Mouse (Mus musculus) stomach, embryonic 15.5 days (tissue): ENCODE results near the gene Lmo4. TPM values are rescaled to one million over a fixed set of nuclear protein-coding genes. Genes with fewer than 3 reads are reported as not detected.

Source experiments
- ATAC-seq: fragments of 200-750 bp; cut with Nextera tagmentation; 2 replicates; pipeline ENCODE4 v1.8.0; 2017; ENCODE audit warnings: low read depth, moderate number of reproducible peaks, moderate TSS enrichment; ENCODE audit not compliant: insufficient read depth, low FRiP score
- H3K27ac ChIP-seq: fragments of 300-500 bp; sonication (generic); 2 replicates; pipeline ENCODE4 v1.5.1; 2015; ENCODE audit warnings: mild to moderate bottlenecking, inconsistent platforms
- H3K27me3 ChIP-seq: fragments of 300-500 bp; sonication (generic); replicated peaks from 2 replicates; pipeline ENCODE4 v1.6.1; 2015; ENCODE audit warnings: inconsistent platforms
- H3K36me3 ChIP-seq: fragments of 300-500 bp; sonication (generic); 2 replicates; pipeline ENCODE4 v1.6.1; 2015; ENCODE audit warnings: inconsistent platforms
- H3K4me1 ChIP-seq: fragments of 300-500 bp; sonication (generic); 2 replicates; pipeline ENCODE4 v1.6.1; 2015; ENCODE audit warnings: inconsistent platforms
- H3K4me2 ChIP-seq: fragments of 300-500 bp; sonication (generic); 2 replicates; pipeline ENCODE4 v1.6.1; 2015; ENCODE audit warnings: mild to moderate bottlenecking, inconsistent platforms
- H3K4me3 ChIP-seq: fragments of 300-500 bp; sonication (generic); replicated peaks from 2 replicates; pipeline ENCODE4 v1.5.1; 2015; ENCODE audit warnings: inconsistent platforms
- H3K9ac ChIP-seq: fragments of 300-500 bp; sonication (generic); 2 replicates; pipeline ENCODE4 v1.6.1; 2015; ENCODE audit warnings: inconsistent platforms
- H3K9me3 ChIP-seq: fragments of 300-500 bp; sonication (generic); 2 replicates; pipeline ENCODE4 v1.6.1; 2016; ENCODE audit warnings: inconsistent platforms
- WGBS: fragments of 180-500 bp; shearing (Covaris S2); methylation state at CpG from one replicate; pipeline ENCODE4 v1.1.7; 2015; 5-methylcytosine and 5-hydroxymethylcytosine counted together
- polyA plus RNA-seq: library from polyadenylated mRNA; unstranded; fragments of >200 nt; fragmentation: Nextera tagmentation; extraction: Ambion mirVana; gene quantifications from 2 replicates; pipeline ENCODE4 v1.2.1, GENCODE M21; 2015

The Lmo4 gene
- 68.3 and 69.3 TPM in 2 replicates for polyA plus RNA-seq

DNA sequence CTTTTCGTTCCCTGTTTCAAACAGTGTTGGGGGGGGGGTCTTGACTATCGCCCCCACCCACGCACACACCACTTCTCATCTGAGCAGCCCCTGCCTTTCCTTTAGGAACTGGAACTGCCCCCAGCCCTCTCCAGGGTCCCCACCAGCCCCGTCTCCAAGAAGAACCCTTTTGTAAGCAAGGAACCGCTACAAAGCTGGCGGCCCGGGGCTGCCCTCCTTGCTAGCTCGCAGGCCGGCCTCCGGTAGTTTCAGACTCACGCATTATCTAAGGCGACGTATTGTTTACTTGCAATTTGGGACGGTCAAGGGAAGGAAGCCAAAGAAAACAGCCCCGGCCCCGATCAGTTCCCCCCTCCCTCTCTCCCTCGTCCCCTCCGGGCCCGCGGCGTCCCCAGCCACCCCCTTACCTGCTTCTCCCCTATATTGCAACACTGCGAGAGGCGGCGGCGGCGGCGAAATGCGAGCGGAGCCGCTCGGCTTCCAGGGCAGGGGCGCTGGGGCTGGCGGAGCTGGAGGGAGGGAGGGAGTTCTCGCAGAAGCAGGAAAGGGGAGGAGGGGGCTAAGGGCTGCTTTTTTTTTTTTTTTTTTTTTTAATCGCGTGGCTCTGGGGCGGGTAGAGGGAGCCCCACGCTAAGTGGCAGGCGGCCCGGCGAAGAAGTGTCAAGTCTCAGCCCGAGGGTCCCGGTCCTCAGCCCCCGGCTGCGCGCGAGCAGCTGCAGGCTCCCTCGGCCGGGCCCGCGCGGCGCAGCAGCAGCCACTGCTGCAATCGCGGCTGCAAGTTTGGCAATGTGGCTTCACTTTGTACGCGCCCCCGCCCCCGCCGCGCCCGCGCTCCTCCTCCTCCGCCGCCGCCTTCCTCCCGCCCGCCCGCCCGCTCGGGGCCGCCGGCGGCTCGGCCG, at the start of gene Lmo4:
TSS of gene Lmo4 (minus strand) at position 808 of the 899 bp plus-strand sequence.
- Histone ChIP-seq H3K4me3 (peak within 1 kb of the TSS; percentile 73), H3K4me1 (peaks cover 4% of the 10 kb centered on the region), H3K4me2 (peak within 1 kb of the TSS; percentile 88), H3K36me3 (no peaks in the 10 kb centered on the region), H3K9ac (peak within 1 kb of the TSS; percentile 89), H3K9me3 (no peaks in the 10 kb centered on the region), H3K27me3 (no peaks in the 10 kb centered on the region), H3K27ac (peak within 1 kb of the TSS; percentile 99)
- under 1% methylated on average over 53 of the region's 76 CpGs for WGBS
- peak; percentile 67 for ATAC-seq

DNA sequence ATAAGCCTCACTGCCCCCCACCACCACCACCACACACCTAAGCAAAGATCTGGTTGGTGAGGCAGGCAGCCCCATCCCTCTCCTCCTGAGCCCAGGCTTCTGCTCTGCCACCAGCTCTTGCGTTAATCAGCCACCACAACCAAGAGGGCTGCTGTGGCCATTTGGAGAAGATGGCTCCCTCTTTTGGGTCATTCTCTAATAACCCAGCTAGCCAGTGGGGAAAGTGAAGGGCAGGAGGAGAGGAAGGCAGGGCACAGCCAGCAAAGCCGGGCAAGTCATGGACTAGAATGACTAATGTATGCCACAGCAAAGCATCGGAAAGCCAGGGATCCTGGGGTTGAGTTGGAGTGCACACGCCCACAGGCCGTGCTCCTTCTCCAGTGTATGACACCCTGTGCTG, 49.3 kb upstream of the Lmo4 start:
- ATAC-seq: no peak
- H3K9me3 ChIP-seq: no peaks in the 10 kb centered on the region
- H3K36me3 ChIP-seq: no peaks in the 10 kb centered on the region
- 86% methylated on average over 5 of the region's 5 CpGs for WGBS
- no peak overlapping the region for H3K4me3 ChIP-seq
- no peak overlapping the region for H3K4me2 ChIP-seq
- H3K4me1 ChIP-seq: no peaks in the 10 kb centered on the region
- no peak overlapping the region for H3K27ac ChIP-seq
- H3K27me3 ChIP-seq: no peaks in the 10 kb centered on the region
- no peak overlapping the region for H3K9ac ChIP-seq

DNA sequence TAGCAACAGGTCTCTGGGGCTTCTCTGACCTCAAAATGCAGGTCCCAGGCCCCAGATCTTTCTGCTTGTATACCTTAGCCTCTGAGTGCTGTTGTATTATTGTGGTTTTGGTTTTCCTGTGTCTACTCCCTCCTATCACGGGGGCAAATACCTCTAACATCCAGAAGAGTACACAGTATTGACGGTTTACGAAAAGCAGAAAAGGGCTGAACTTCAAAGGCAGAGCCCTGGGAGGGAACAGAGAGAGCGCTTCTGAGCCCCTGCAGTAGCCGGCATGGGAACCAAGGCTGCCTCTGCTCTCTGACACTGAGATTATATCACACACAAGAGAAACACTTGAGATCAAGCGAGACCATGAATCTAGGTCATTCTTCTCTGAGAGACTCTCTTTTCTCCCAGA, 48.0 kb upstream of the Lmo4 start:
- Histone ChIP-seq H3K27ac (no peak overlapping the region), H3K9ac (no peak overlapping the region), H3K4me3 (no peak overlapping the region), H3K36me3 (no peaks in the 10 kb centered on the region), H3K9me3 (no peaks in the 10 kb centered on the region), H3K4me1 (no peaks in the 10 kb centered on the region), H3K4me2 (no peak overlapping the region), H3K27me3 (no peaks in the 10 kb centered on the region)
- WGBS: 59% methylated on average over 6 of the region's 6 CpGs
- ATAC-seq: no peak

DNA sequence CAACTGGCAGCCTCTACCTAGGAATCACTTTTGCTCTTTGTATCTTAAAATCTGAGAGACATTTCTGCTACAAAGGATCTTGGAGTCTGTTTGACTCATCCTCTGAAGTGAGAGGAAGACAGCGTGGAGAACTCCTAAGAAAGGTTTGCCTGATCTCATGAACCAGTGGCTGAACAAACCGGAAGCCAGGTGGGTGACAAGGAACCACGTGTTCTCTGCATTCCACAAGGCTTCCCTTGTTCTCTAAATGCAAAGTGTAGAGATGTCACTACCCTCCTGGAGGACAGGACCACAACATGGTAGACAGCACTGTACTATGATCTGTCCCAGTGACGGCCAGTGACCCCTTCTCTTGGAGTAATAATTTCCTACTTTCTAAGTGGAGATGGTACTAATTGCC, 47.1 kb upstream of the Lmo4 start:
- Histone ChIP-seq H3K4me1 (no peaks in the 10 kb centered on the region), H3K4me2 (no peak overlapping the region), H3K36me3 (no peaks in the 10 kb centered on the region), H3K27ac (no peak overlapping the region), H3K4me3 (no peak overlapping the region), H3K9me3 (no peaks in the 10 kb centered on the region), H3K9ac (no peak overlapping the region), H3K27me3 (no peaks in the 10 kb centered on the region)
- ATAC-seq: no peak
- WGBS: 77% methylated on average over 4 of the region's 4 CpGs

DNA sequence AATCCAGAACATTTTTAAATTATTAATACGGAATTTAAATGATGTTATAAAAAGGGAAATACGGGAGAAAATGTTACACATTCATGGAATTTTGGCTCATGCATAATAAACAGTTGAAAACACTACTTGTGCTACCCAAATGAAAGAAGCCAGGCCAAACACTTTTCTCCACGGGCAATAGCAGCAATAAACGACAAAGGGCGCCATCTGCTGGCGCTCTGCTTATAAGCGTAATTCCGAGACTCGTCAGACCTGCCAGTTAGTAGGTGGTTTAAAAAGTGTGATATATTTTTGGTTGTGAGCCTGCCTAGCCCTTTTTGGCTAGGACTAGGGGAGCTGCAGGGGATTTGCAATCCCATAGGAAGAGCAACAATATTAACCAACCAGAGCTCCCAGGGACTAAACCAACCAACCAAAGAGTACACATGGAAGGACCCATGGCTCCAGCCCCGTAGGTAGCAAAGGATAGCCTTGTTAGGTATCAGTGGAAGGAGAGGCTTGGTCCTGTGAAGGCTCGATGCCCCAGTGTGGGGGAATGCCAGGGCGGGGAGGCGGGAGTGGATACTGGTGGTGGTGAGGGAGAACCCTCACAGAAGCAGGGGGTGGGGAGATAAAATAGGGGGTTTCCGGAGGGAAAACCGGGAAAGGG, 37.1 kb upstream of the Lmo4 start:
- Histone ChIP-seq H3K4me2 (no peak overlapping the region), H3K4me3 (no peak overlapping the region), H3K27me3 (no peaks in the 10 kb centered on the region), H3K4me1 (no peaks in the 10 kb centered on the region), H3K36me3 (no peaks in the 10 kb centered on the region), H3K9me3 (no peaks in the 10 kb centered on the region), H3K9ac (no peak overlapping the region), H3K27ac (no peak overlapping the region)
- WGBS: 26% methylated on average over 15 of the region's 15 CpGs
- peak; percentile 35; the same call in 1 of the 2 replicates for ATAC-seq

DNA sequence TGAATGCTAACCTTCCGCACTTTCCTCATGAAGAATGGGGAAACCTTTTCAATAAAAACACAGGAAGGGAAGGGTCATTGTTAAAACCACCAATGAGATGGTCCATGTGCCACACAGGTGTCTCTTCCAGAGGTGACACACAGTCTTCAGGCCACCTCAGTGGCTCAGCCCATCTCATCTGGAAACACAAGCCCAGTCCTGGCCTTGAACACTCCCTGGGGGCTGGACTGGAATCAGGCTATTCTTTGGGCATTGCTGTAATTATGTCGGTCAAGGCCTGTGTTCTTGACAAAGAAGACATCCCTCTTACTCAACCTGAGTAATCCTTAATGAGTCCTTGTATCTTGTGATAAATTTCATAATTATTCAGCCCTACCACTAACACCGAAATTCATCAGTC, 36.1 kb upstream of the Lmo4 start:
- 86% methylated on average over 3 of the region's 3 CpGs for WGBS
- ATAC-seq: no peak
- no peaks in the 10 kb centered on the region for H3K36me3 ChIP-seq
- H3K4me1 ChIP-seq: no peaks in the 10 kb centered on the region
- H3K27me3 ChIP-seq: no peaks in the 10 kb centered on the region
- no peak overlapping the region for H3K27ac ChIP-seq
- no peaks in the 10 kb centered on the region for H3K9me3 ChIP-seq
- H3K4me2 ChIP-seq: no peak overlapping the region
- no peak overlapping the region for H3K9ac ChIP-seq
- H3K4me3 ChIP-seq: no peak overlapping the region

DNA sequence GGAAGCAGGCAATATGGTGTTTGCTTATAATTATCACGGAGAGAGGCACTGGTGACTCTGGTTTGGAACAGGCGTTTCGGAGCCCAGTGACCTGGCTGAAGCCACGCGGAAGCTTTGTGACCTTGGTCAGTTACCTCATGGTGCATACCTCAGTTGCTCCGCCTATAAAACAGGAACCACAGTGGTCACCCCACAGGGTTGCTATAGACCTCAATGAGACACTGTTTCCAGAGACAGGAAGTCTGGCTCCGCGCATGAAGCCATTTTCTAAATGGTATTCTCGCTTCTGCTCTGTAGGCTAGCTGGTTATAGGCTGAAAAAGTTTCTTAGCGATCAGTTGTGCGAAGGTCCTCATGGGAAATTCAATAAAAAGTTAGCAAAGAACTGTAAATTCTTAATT, 33.5 kb upstream of the Lmo4 start:
- no peak overlapping the region for H3K27ac ChIP-seq
- ATAC-seq: no peak
- no peak overlapping the region for H3K9ac ChIP-seq
- no peaks in the 10 kb centered on the region for H3K4me1 ChIP-seq
- H3K4me2 ChIP-seq: no peak overlapping the region
- 91% methylated on average over 11 of the region's 11 CpGs for WGBS
- no peaks in the 10 kb centered on the region for H3K27me3 ChIP-seq
- H3K4me3 ChIP-seq: no peak overlapping the region
- H3K9me3 ChIP-seq: no peaks in the 10 kb centered on the region
- H3K36me3 ChIP-seq: no peaks in the 10 kb centered on the region

DNA sequence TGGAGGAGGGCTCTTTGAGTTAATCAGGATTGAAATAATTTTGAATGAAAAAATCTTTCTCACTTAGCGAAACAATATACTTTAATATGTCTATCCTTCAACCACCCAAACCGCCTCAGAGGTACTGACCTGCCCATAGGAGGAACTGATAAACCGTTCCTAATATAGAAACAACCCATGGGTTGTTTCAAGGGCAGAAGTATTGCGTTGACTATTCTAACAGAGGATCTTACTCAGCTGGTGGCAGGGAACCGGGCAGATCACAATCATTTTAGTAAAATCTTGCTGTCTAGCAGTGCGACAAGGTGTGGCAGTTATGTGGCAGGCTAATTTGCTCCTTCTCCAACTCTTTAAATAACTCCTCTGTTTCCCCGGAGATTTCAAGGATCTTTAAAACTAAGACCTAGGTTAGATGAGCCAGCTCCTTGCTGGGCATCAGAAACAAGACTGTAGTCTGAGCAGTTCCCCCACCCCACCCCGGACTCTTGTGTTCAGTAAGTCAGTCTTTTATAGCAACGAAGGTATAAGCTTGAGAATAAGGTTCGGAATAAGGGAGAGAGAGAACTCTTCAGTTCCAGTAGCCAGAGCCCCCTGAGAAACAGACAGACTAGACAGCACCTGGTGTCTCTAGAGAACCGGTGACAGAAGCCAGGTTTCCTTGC, 27.5 kb upstream of the Lmo4 start:
- H3K4me2 ChIP-seq: no peak overlapping the region
- no peaks in the 10 kb centered on the region for H3K9me3 ChIP-seq
- H3K27ac ChIP-seq: no peak overlapping the region
- ATAC-seq: no peak
- H3K36me3 ChIP-seq: no peaks in the 10 kb centered on the region
- no peaks in the 10 kb centered on the region for H3K4me1 ChIP-seq
- H3K27me3 ChIP-seq: no peaks in the 10 kb centered on the region
- no peak overlapping the region for H3K4me3 ChIP-seq
- WGBS: 75% methylated on average over 11 of the region's 11 CpGs
- H3K9ac ChIP-seq: no peak overlapping the region

DNA sequence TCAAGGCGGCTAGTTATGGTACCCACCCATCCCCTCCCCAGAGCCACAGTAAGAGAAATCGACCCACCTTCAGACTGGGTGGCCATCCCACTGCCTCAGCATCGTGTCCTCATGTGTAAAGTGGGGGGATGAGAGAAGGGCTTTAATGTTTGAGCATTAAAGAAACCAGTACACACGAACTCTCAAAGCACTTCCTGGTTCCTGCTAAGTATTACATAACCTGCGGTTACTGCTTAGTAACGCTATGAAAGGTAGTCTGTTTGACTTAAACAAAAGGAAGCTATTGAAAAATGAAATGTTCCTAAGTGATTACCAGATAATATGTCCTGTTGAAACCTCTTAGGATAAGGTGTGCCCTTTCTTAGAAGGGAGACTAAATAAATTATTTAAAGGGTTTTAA, 26.9 kb upstream of the Lmo4 start:
- no peaks in the 10 kb centered on the region for H3K27me3 ChIP-seq
- H3K36me3 ChIP-seq: no peaks in the 10 kb centered on the region
- 60% methylated on average over 6 of the region's 6 CpGs for WGBS
- no peak overlapping the region for H3K4me2 ChIP-seq
- no peak for ATAC-seq
- H3K27ac ChIP-seq: no peak overlapping the region
- no peak overlapping the region for H3K9ac ChIP-seq
- no peak overlapping the region for H3K4me3 ChIP-seq
- no peaks in the 10 kb centered on the region for H3K9me3 ChIP-seq
- no peaks in the 10 kb centered on the region for H3K4me1 ChIP-seq

DNA sequence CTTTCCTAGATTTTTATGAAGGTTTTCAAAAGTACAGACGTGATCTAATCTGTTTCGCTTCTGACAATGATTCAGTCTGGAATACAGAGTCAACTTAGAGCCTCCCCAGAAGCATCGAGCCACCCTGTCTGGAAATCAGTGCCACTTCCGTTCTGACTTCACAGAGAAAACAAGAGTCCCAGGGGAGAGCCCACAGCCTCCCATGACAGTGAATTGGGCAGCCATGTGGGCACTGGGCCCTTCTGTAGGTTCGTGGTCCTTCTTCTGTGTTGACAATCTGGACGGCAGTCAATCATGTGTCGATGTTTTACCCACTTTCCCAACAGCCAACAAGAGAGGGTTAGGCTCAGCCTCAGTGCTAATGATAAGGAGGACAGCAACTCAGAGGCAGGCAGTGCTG, 26.4 kb upstream of the Lmo4 start:
- no peak overlapping the region for H3K27ac ChIP-seq
- no peaks in the 10 kb centered on the region for H3K36me3 ChIP-seq
- ATAC-seq: no peak
- H3K9me3 ChIP-seq: no peaks in the 10 kb centered on the region
- H3K4me2 ChIP-seq: no peak overlapping the region
- H3K9ac ChIP-seq: no peak overlapping the region
- H3K27me3 ChIP-seq: no peaks in the 10 kb centered on the region
- whole genome bisulfite sequencing: 80% methylated on average over 7 of the region's 7 CpGs
- H3K4me3 ChIP-seq: no peak overlapping the region
- H3K4me1 ChIP-seq: no peaks in the 10 kb centered on the region

DNA sequence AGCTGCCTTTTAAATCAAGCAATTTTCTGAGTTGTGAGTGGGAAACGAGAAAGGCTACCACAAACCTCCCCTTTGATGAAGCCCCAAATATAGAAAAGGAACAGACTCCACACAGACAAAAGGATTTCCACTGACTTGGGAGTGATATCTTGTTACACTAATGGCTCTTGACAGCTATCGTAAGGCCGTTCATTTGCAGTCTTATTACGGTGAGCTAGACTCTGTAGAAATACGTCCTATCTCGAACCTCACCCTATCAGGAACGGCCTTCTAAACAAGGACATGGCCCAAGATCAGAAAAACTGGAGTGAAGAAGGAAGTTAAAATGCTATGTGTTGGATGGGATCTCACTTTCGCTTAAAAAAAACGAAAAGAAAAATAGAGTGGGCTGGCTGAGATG, 25.0 kb upstream of the Lmo4 start:
- Histone ChIP-seq H3K9ac (no peak overlapping the region), H3K9me3 (no peaks in the 10 kb centered on the region), H3K4me1 (no peaks in the 10 kb centered on the region), H3K27me3 (no peaks in the 10 kb centered on the region), H3K4me2 (no peak overlapping the region), H3K36me3 (no peaks in the 10 kb centered on the region), H3K27ac (no peak overlapping the region), H3K4me3 (no peak overlapping the region)
- no peak for ATAC-seq
- WGBS: 72% methylated on average over 9 of the region's 9 CpGs

DNA sequence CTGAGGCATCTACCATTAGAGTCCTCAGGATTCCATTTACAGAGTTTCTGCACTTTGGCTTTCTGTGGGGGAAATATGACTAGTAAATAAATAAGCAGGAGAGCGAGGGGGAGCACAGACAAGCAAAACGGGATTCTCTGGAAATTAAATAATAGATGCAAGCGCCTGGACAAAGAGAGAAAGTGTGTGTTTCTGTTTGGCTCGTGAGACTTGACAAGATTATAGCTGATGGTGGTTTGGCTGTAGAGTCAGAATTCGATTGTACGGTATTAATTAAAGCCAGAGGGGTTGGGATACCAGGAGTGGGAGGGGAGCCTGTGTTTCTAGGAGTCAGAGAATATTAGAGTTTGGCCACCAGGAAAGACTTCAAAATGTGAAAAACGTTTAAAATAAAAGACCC, 24.3 kb upstream of the Lmo4 start:
- 67% methylated on average over 7 of the region's 7 CpGs for WGBS
- H3K4me3 ChIP-seq: no peak overlapping the region

More for the DNA sequence above, 24.3 kb upstream of the Lmo4 start:
- Histone ChIP-seq H3K4me1 (no peaks in the 10 kb centered on the region), H3K9me3 (no peaks in the 10 kb centered on the region), H3K27ac (no peak overlapping the region), H3K27me3 (no peaks in the 10 kb centered on the region), H3K4me2 (no peak overlapping the region), H3K36me3 (no peaks in the 10 kb centered on the region), H3K9ac (no peak overlapping the region)
- ATAC-seq: no peak
